Mouse (Mus musculus) brain, adult 2 months (tissue): ENCODE measurements around the gene Olfr1196.
"Not testable (repeated sequence)": the region's sequence is repeated elsewhere in the genome, so short reads cannot be mapped to it uniquely, and the experiment has no call there.

Source experiments
- DNase-seq: peaks from one replicate; pipeline ENCODE4 v3.0.0; 2011; ENCODE audit warnings: low read depth, low spot score

Gene Olfr1196

DNA sequence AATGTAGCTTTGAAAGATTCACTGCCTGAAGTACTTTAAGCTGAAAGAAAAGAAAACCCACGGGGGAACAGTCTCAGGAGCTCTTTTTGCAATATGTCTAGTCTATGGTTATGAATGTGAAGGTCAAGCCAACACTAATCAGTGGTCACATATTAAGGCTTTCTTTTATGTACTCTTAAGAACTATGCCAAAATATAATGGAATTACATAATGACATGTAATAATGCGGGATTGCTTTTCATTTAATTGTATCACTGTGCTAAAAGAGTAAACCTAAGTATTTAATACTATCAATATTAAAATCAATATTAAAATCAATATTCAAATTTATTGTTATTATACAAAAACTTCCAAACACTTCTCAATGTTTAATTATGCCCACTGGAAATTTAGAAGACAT, at the start of gene Olfr1196:
Gene Olfr1196 (minus strand): TSS at position 101 of the 400 bp plus-strand sequence.
- no peak for DNase-seq

GRCm38 (mm10) chr2:88751270-88751669, 46.9 kb upstream of the Olfr1196 start, which contains the start of gene Olfr1198:
Gene Olfr1198, minus strand, starts transcription at chr2:88751370.
- DNase-seq, result no peak

- DNase-seq, result no peak
Observed at GRCm38 (mm10) chr2:88743379-88743778, 39.0 kb upstream of the Olfr1196 start.

DNA sequence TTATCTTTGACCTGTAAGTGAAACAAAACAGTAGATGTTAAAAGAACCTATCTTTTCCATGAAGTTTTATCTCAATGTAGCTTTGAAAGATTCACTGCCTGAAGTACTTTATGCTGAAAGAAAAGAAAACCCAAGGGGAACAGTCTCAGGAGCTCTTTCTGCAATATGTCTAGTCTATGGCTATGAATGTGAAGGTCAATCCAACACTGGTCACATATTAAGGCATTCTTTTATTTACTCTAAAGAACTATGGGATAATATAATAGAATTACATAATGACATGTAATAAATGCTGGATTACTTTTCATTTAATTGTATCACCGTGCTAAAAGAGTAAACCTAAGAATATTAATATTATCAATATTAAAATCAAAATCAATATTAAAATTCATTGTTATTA, 27.9 kb upstream of the Olfr1196 start, which contains the start of gene Olfr1197:
Gene Olfr1197 (minus strand): TSS at position 101 of the 400 bp plus-strand sequence.
- DNase-seq, result no peak

DNA sequence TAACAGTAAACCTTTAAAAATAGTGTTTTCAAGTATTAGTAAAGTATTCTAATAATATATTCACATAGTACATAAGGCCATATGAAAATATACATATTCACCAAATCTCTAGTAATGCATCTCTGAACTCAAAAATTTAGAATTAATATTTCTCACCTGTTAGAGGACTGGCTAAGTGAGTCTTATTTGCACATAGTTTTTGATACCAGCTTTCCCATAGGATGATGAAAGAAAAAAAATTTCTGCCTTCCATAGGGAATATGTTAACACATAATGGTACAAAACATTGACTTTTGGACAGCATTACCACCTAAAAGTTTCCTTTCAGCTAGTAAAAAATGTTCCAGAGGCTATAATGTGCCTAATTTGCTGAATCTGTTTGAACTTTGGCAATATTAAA, 15.3 kb downstream of the Olfr1196 start, which contains the start of gene Olfr1195:
Gene Olfr1195 (minus strand): TSS at position 101 of the 400 bp plus-strand sequence.
- DNase-seq, result no peak

GRCm38 (mm10) chr2:88675328-88675727, 29.1 kb downstream of the Olfr1196 start, which contains the start of gene Olfr1193:
Gene Olfr1193, plus strand, starts transcription at chr2:88675628.
- DNase-seq, result not testable (repeated sequence)

DNA sequence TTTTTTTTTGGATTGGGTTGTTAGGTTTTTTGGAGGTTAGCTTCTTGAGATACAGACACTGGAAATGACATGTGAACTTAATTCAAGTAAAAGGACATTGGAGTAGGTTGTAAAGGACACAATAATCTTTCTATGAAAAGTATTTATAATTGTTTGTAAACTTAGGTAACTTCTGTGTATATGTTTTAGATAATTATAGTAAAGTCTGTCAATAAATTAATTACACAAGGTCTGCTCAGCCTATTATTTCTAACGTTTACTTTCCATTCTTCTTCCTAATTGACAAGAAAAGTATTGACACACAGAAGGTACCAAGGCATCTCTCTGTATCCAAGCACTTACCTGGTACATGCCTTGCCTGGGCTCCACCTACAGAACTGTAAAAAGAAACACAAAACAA, 56.2 kb downstream of the Olfr1196 start, which contains the start of gene Olfr1192-ps1:
Gene Olfr1192-ps1 (plus strand): TSS at position 301 of the 400 bp plus-strand sequence.
- DNase-seq, result no peak
